Mouse (Mus musculus): ENCODE measurements around the gene Lhfpl5.

DNA sequence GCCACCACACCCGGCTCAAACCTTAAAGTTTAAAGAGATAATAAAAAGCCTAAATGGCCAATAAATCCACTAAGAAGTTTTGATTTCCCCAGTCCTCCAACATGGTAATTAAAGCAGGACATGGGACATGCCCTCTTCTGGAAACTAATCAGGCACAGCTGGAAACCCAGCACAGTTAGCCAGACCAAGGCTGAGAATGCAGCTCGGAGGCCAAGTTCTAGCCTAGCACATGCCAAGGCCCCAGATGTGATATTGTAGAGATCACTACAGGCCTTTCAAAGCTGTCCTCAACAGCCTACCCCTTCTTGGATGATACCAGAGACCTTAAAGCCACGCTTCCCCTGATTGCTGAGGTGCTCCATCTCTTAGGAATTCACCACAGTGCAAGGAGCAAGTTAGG is 11.1 kb downstream of the Lhfpl5 start:
- TF ChIP-seq MYOG (IDR thresholded peaks at IDR 0.05; ENCODE audit: control insufficient read depth, extremely low read depth, insufficient read length) (no peak), CTCF (IDR thresholded peaks at IDR 0.05; ENCODE audit: control insufficient read depth, insufficient read depth, insufficient read length) (no peak), MAX (IDR thresholded peaks at IDR 0.05) (no peak), USF1 (IDR thresholded peaks at IDR 0.05; ENCODE audit: low read depth) (no peak), CEBPB (IDR thresholded peaks at IDR 0.05; ENCODE audit: low read depth) (no peak)

All from C2C12 (cell line).